Mouse (Mus musculus): Measurements from ENCODE around the gene Rps8. TPM values are rescaled to one million over a fixed set of nuclear protein-coding genes. Genes with fewer than 3 reads are reported as not detected.

The Rps8 gene
- polyA plus RNA-seq, 1 experiment, result 185 TPM

- H3K27ac ChIP-seq (ENCODE audit: control insufficient read depth, insufficient read depth, low read depth, low read length), result no peak overlapping the region
- H3K4me3 ChIP-seq (ENCODE audit: control insufficient read depth, low read depth, low read length), result no peak overlapping the region
- H3K36me3 ChIP-seq (ENCODE audit: control insufficient read depth, insufficient read depth, low read length), result no peaks in the 10 kb centered on the region
- no peaks in the 10 kb centered on the region for H3K27me3 ChIP-seq (ENCODE audit: control insufficient read depth, insufficient read depth, low read length)
- no peaks in the 10 kb centered on the region for H3K4me1 ChIP-seq (ENCODE audit: control insufficient read depth, insufficient read depth, low read length)
- TF ChIP-seq CTCF (IDR thresholded peaks at IDR 0.05; ENCODE audit: control insufficient read depth, insufficient read depth, insufficient replicate concordance, low read depth, low read length) (no peak), POLR2A (IDR thresholded peaks at IDR 0.05; ENCODE audit: control insufficient read depth, low read depth, low read length) (no peak)
These were observed 47.6 kb downstream of the Rps8 start for GRCm38 (mm10) chr4:117108524-117108849.

- Histone ChIP-seq H3K4me3 (ENCODE audit: control insufficient read depth, low read depth, low read length) (no peak overlapping the region), H3K27ac (ENCODE audit: control insufficient read depth, insufficient read depth, low read depth, low read length) (no peak overlapping the region), H3K27me3 (ENCODE audit: control insufficient read depth, insufficient read depth, low read length) (no peaks in the 10 kb centered on the region), H3K4me1 (ENCODE audit: control insufficient read depth, insufficient read depth, low read length) (no peaks in the 10 kb centered on the region), H3K36me3 (ENCODE audit: control insufficient read depth, insufficient read depth, low read length) (no peaks in the 10 kb centered on the region)
- TF ChIP-seq CTCF (IDR thresholded peaks at IDR 0.05; ENCODE audit: control insufficient read depth, insufficient read depth, insufficient replicate concordance, low read depth, low read length), result no peak
- no peak for TF ChIP-seq POLR2A (IDR thresholded peaks at IDR 0.05; ENCODE audit: control insufficient read depth, low read depth, low read length)
These were observed 48.1 kb downstream of the Rps8 start for GRCm38 (mm10) chr4:117107813-117108523.

- H3K36me3 ChIP-seq (ENCODE audit: control insufficient read depth, insufficient read depth, low read length), result no peaks in the 10 kb centered on the region
- no peaks in the 10 kb centered on the region for H3K4me1 ChIP-seq (ENCODE audit: control insufficient read depth, insufficient read depth, low read length)
- H3K27ac ChIP-seq (ENCODE audit: control insufficient read depth, insufficient read depth, low read depth, low read length), result no peak overlapping the region
- peak overlapping the region; percentile 48 for H3K4me3 ChIP-seq (ENCODE audit: control insufficient read depth, low read depth, low read length)
- no peaks in the 10 kb centered on the region for H3K27me3 ChIP-seq (ENCODE audit: control insufficient read depth, insufficient read depth, low read length)
- TF ChIP-seq POLR2A (IDR thresholded peaks at IDR 0.05; ENCODE audit: control insufficient read depth, low read depth, low read length), result no peak
- TF ChIP-seq CTCF (IDR thresholded peaks at IDR 0.05; ENCODE audit: control insufficient read depth, insufficient read depth, insufficient replicate concordance, low read depth, low read length), result no peak
These were observed 50.9 kb downstream of the Rps8 start for GRCm38 (mm10) chr4:117105127-117105526.

- Histone ChIP-seq H3K4me3 (ENCODE audit: control insufficient read depth, low read depth, low read length) (peak overlapping the region; percentile 48), H3K27me3 (ENCODE audit: control insufficient read depth, insufficient read depth, low read length) (no peaks in the 10 kb centered on the region), H3K36me3 (ENCODE audit: control insufficient read depth, insufficient read depth, low read length) (no peaks in the 10 kb centered on the region), H3K27ac (ENCODE audit: control insufficient read depth, insufficient read depth, low read depth, low read length) (no peak overlapping the region), H3K4me1 (ENCODE audit: control insufficient read depth, insufficient read depth, low read length) (no peaks in the 10 kb centered on the region)
- TF ChIP-seq CTCF (IDR thresholded peaks at IDR 0.05; ENCODE audit: control insufficient read depth, insufficient read depth, insufficient replicate concordance, low read depth, low read length) (no peak), POLR2A (IDR thresholded peaks at IDR 0.05; ENCODE audit: control insufficient read depth, low read depth, low read length) (no peak)
These were observed 51.4 kb downstream of the Rps8 start for GRCm38 (mm10) chr4:117104672-117105071.

Other genes starting within 250 kb of the Rps8 start
- gene Urod, start 161.8 kb downstream of the Rps8 start, polyA plus RNA-seq (2012; rRNA removed), result 16.5 and 16.8 TPM in 2 replicates
- 10.7 and 10.9 TPM in 2 replicates for gene Hectd3, start 160.9 kb downstream of the Rps8 start, polyA plus RNA-seq (2012; rRNA removed)
- 5.4 and 6.3 TPM in 2 replicates for gene Eif2b3, start 136.8 kb downstream of the Rps8 start, polyA plus RNA-seq (2012; rRNA removed)
- 31.0 and 31.2 TPM in 2 replicates for gene Ptch2, start 60.2 kb downstream of the Rps8 start, polyA plus RNA-seq (2012; rRNA removed)
- gene Btbd19, start 30.5 kb downstream of the Rps8 start, polyA plus RNA-seq (2012; rRNA removed), result 2.6 and 3.2 TPM in 2 replicates
- gene Tctex1d4, start 29.4 kb downstream of the Rps8 start, polyA plus RNA-seq (2012; rRNA removed), result 0.28 and 0.29 TPM in 2 replicates
- gene Plk3, start 22.3 kb downstream of the Rps8 start, polyA plus RNA-seq (2012; rRNA removed), result 0.94 and 1.5 TPM in 2 replicates
- gene Kif2c, start 26.4 kb upstream of the Rps8 start, polyA plus RNA-seq (2012; rRNA removed), result 307 and 325 TPM in 2 replicates
- 999 and 1,059 TPM in 2 replicates for gene Tmem53, start 95.7 kb upstream of the Rps8 start, polyA plus RNA-seq (2012; rRNA removed)
- gene Armh1, start 95.9 kb upstream of the Rps8 start, polyA plus RNA-seq (2012; rRNA removed), result 154 and 162 TPM in 2 replicates

Measured in testis, adult 2 months (tissue).